Mouse (Mus musculus): ENCODE data around the gene Aldh9a1. TPM values are rescaled to one million over a fixed set of nuclear protein-coding genes. Genes with fewer than 3 reads are reported as not detected.

Gene Aldh9a1
- polyA plus RNA-seq (2012; rRNA removed) (28.3 and 32.7 TPM in 2 replicates), polyA plus RNA-seq (2014; fragmentation: Nextera tagmentation; extraction: Ambion mirVana) (46.7 and 57.4 TPM in 2 replicates)

- peaks cover 5% of the 10 kb centered on the region; the same call in 1 of the 2 replicates for H3K36me3 ChIP-seq (ENCODE audit: control insufficient read depth, insufficient read depth, low read length)
Measured at GRCm38 (mm10) chr1:167349815-167350596, at the start of gene Aldh9a1. Aldh9a1 (plus strand) TSS chr1:167349991.

GRCm38 (mm10) chr1:167300122-167300521 lies 49.7 kb upstream of the Aldh9a1 start:
- Histone ChIP-seq H3K9ac (ENCODE audit: low read depth, low read length, severe bottlenecking) (no peak overlapping the region), H3K27ac (replicated peaks; ENCODE audit: low read depth, low read length) (no peak overlapping the region), H3K9me3 (ENCODE audit: control insufficient read depth, low read length) (no peaks in the 10 kb centered on the region), H3K27me3 (ENCODE audit: control insufficient read depth, insufficient read depth, low read length) (no peaks in the 10 kb centered on the region), H3K4me1 (ENCODE audit: control insufficient read depth, insufficient read depth, low read length) (no peaks in the 10 kb centered on the region), H3K4me3 (replicated peaks; ENCODE audit: low read length) (no peak overlapping the region), H3K4me2 (replicated peaks; ENCODE audit: low read depth, low read length, severe bottlenecking) (no peak overlapping the region), H3K36me3 (ENCODE audit: control insufficient read depth, insufficient read depth, low read length) (no peaks in the 10 kb centered on the region)
- 81% methylated on average over 2 of the region's 2 CpGs for WGBS
- DNase-seq (ENCODE audit: low spot score) (no peak), ATAC-seq (ENCODE audit: low FRiP score, low read depth) (no peak)
- TF ChIP-seq POLR2A (IDR thresholded peaks at IDR 0.05; ENCODE audit: borderline replicate concordance, extremely low read depth, insufficient read depth, insufficient read length): no peak

More at GRCm38 (mm10) chr1:167349815-167350596, at the start of gene Aldh9a1:
- peak within 1 kb of the TSS; percentile 69 for H3K4me3 ChIP-seq (replicated peaks; ENCODE audit: low read length)
- no peaks in the 10 kb centered on the region for H3K9me3 ChIP-seq (ENCODE audit: control insufficient read depth, low read length)
- H3K9ac ChIP-seq (ENCODE audit: low read depth, low read length, severe bottlenecking): peak within 1 kb of the TSS; percentile 71
- 0 out of 2 replicates have a peak, but pooled peaks have one; percentile 18 for TF ChIP-seq POLR2A (IDR thresholded peaks at IDR 0.05; ENCODE audit: borderline replicate concordance, extremely low read depth, insufficient read depth, insufficient read length)
- H3K27me3 ChIP-seq (ENCODE audit: control insufficient read depth, insufficient read depth, low read length): no peaks in the 10 kb centered on the region
- peak within 1 kb of the TSS; percentile 81 for H3K4me2 ChIP-seq (replicated peaks; ENCODE audit: low read depth, low read length, severe bottlenecking)
- DNase-seq (ENCODE audit: low spot score): peak; percentile 88
- 3% methylated on average over 52 of the region's 55 CpGs for WGBS
- no peaks in the 10 kb centered on the region for H3K4me1 ChIP-seq (ENCODE audit: control insufficient read depth, insufficient read depth, low read length)
- peak; percentile 94 for ATAC-seq (ENCODE audit: low FRiP score, low read depth)
- peak within 1 kb of the TSS; percentile 59; the same call in 1 of the 2 replicates for H3K27ac ChIP-seq (replicated peaks; ENCODE audit: low read depth, low read length)

- Histone ChIP-seq H3K36me3 (ENCODE audit: control insufficient read depth, insufficient read depth, low read length) (no peaks in the 10 kb centered on the region), H3K4me2 (replicated peaks; ENCODE audit: low read depth, low read length, severe bottlenecking) (no peak overlapping the region), H3K27me3 (ENCODE audit: control insufficient read depth, insufficient read depth, low read length) (no peaks in the 10 kb centered on the region), H3K4me1 (ENCODE audit: control insufficient read depth, insufficient read depth, low read length) (peaks cover 9% of the 10 kb centered on the region; the same call in 1 of the 2 replicates), H3K4me3 (replicated peaks; ENCODE audit: low read length) (no peak overlapping the region), H3K9me3 (ENCODE audit: control insufficient read depth, low read length) (no peaks in the 10 kb centered on the region), H3K27ac (replicated peaks; ENCODE audit: low read depth, low read length) (no peak overlapping the region), H3K9ac (ENCODE audit: low read depth, low read length, severe bottlenecking) (0 out of 2 replicates have a peak overlapping the region, but pooled peaks have one; percentile 12)
- ATAC-seq (ENCODE audit: low FRiP score, low read depth) (no peak), DNase-seq (ENCODE audit: low spot score) (no peak)
- TF ChIP-seq POLR2A (IDR thresholded peaks at IDR 0.05; ENCODE audit: borderline replicate concordance, extremely low read depth, insufficient read depth, insufficient read length): no peak
- WGBS: 78% methylated on average over 7 of the region's 7 CpGs
Measured at GRCm38 (mm10) chr1:167305501-167306137, 44.2 kb upstream of the Aldh9a1 start.

GRCm38 (mm10) chr1:167306451-167307240 lies 43.1 kb upstream of the Aldh9a1 start:
- WGBS: 72% methylated on average over 5 of the region's 5 CpGs

More at GRCm38 (mm10) chr1:167306451-167307240, 43.1 kb upstream of the Aldh9a1 start:
- Histone ChIP-seq H3K27ac (replicated peaks; ENCODE audit: low read depth, low read length) (no peak overlapping the region), H3K27me3 (ENCODE audit: control insufficient read depth, insufficient read depth, low read length) (no peaks in the 10 kb centered on the region), H3K4me3 (replicated peaks; ENCODE audit: low read length) (no peak overlapping the region), H3K9me3 (ENCODE audit: control insufficient read depth, low read length) (no peaks in the 10 kb centered on the region), H3K4me1 (ENCODE audit: control insufficient read depth, insufficient read depth, low read length) (peaks cover 9% of the 10 kb centered on the region; the same call in 1 of the 2 replicates), H3K9ac (ENCODE audit: low read depth, low read length, severe bottlenecking) (no peak overlapping the region), H3K4me2 (replicated peaks; ENCODE audit: low read depth, low read length, severe bottlenecking) (no peak overlapping the region), H3K36me3 (ENCODE audit: control insufficient read depth, insufficient read depth, low read length) (peaks cover 2% of the 10 kb centered on the region; the same call in 1 of the 2 replicates)
- ATAC-seq (ENCODE audit: low FRiP score, low read depth) (no peak), DNase-seq (ENCODE audit: low spot score) (no peak)
- TF ChIP-seq POLR2A (IDR thresholded peaks at IDR 0.05; ENCODE audit: borderline replicate concordance, extremely low read depth, insufficient read depth, insufficient read length): no peak

Measured in limb, embryonic 14.5 days (tissue).